Comparison of ENCODE assay signal across 8 mouse cellular contexts in the genomic region with DNA sequence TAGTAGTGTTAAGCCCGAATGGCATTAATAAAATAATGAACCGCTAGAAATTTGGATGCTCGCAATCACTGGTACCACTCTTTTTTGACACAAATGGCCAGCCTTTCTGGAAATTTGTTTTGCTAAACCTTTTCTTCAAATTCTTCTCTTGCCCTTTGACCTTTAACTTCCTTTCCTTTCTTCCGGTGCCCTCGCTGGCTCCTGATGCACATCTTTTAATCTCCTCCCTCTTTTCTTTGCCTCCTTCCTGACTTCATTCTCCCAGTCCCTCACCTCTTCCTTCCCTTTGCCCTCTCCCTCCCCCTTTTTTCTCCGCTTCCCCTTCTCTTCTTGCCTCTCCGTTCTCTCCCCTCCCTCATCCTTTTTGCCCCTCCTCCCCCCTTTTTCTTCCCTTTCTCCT.
DNase-seq lines count a peak whose midpoint lies in the region; ATAC-seq and TF ChIP-seq lines count a peak whose summit lies in the region.

No protein-coding gene starts in this region.

- TF ChIP-seq CTCF in heart, postnatal 0 days (IDR thresholded peaks at IDR 0.05; ENCODE audit: low read depth), result no peak
- no peak for TF ChIP-seq CTCF in forebrain, postnatal 0 days (IDR thresholded peaks at IDR 0.05; ENCODE audit: low read depth)
- no peak for TF ChIP-seq CTCF in cerebellum, adult 2 months (IDR thresholded peaks at IDR 0.05; ENCODE audit: borderline replicate concordance, insufficient read depth, low read depth, low read length)

- peak overlapping the region; percentile 6; the same call in 1 of the 2 replicates for H3K4me2 ChIP-seq in heart, postnatal 0 days (ENCODE audit: low read depth, low read length)
- peak overlapping the region; percentile 43 for H3K4me2 ChIP-seq in forebrain, postnatal 0 days (ENCODE audit: low read depth)
- H3K4me2 ChIP-seq in midbrain, embryonic 13.5 days (replicated peaks), result peak overlapping the region; percentile 48

- DNase-seq in heart, postnatal 0 days (ENCODE audit: low spot score), result no peak
- no peak for DNase-seq in heart, postnatal 36 days
- peak; percentile 69 for DNase-seq in embryo, embryonic 10.5 days (ENCODE audit: low spot score)
- no peak for DNase-seq in forebrain, postnatal 0 days
- DNase-seq in cerebellum, adult 18-20 months, result no peak
- DNase-seq in cerebellum, adult 2 months, result no peak
- DNase-seq in right cerebral cortex, postnatal 14 days, result no peak

- no peaks in the 10 kb centered on the region for H3K9me3 ChIP-seq in heart, postnatal 0 days (replicated peaks; ENCODE audit: control insufficient read depth, low read length)
- no peaks in the 10 kb centered on the region for H3K9me3 ChIP-seq in forebrain, postnatal 0 days (ENCODE audit: low read length)
- no peaks in the 10 kb centered on the region for H3K9me3 ChIP-seq in midbrain, embryonic 13.5 days

- ATAC-seq in heart, postnatal 0 days (ENCODE audit: insufficient read depth, low read depth), result no peak
- no peak for ATAC-seq in forebrain, postnatal 0 days
- no peak for ATAC-seq in midbrain, embryonic 13.5 days

- no peaks in the 10 kb centered on the region for H3K36me3 ChIP-seq in heart, postnatal 0 days (replicated peaks; ENCODE audit: control insufficient read depth, insufficient read depth, low read length)
- H3K36me3 ChIP-seq in forebrain, postnatal 0 days (ENCODE audit: insufficient read depth), result no peaks in the 10 kb centered on the region
- H3K36me3 ChIP-seq in midbrain, embryonic 13.5 days, result no peaks in the 10 kb centered on the region

- peaks cover 5% of the 10 kb centered on the region; the same call in 1 of the 2 replicates for H3K27me3 ChIP-seq in heart, postnatal 0 days (ENCODE audit: control insufficient read depth, insufficient read depth, low read length)
- peaks cover 4% of the 10 kb centered on the region; the same call in 1 of the 2 replicates for H3K27me3 ChIP-seq in forebrain, postnatal 0 days (ENCODE audit: insufficient read depth, low read length)
- H3K27me3 ChIP-seq in midbrain, embryonic 13.5 days, result 0 out of 2 replicates have a peak, but pooled peaks cover 8% of the 10 kb centered on the region
- no peaks in the 10 kb centered on the region; the same call in 1 of the 2 replicates for H3K27me3 ChIP-seq in cerebellum, adult 2 months (ENCODE audit: control insufficient read depth, insufficient read depth, low read length)

- TF ChIP-seq EP300 in heart, postnatal 0 days (IDR thresholded peaks at IDR 0.05; ENCODE audit: low read depth), result no peak

- H3K9ac ChIP-seq in heart, postnatal 0 days (replicated peaks; ENCODE audit: low read depth, low read length), result no peak overlapping the region
- H3K9ac ChIP-seq in forebrain, postnatal 0 days, result no peak overlapping the region
- peak overlapping the region; percentile 49; the same call in 1 of the 2 replicates for H3K9ac ChIP-seq in midbrain, embryonic 13.5 days (replicated peaks)

- no peak overlapping the region for H3K27ac ChIP-seq in heart, postnatal 0 days (ENCODE audit: low read depth)
- H3K27ac ChIP-seq in forebrain, postnatal 0 days (ENCODE audit: low read depth, low read length), result no peak overlapping the region
- H3K27ac ChIP-seq in midbrain, embryonic 13.5 days, result peak overlapping the region; percentile 78; the same call in 1 of the 2 replicates
- H3K27ac ChIP-seq in cerebellum, adult 2 months (ENCODE audit: insufficient read depth, low read length), result no peak overlapping the region

- TF ChIP-seq POLR2A in cerebellum, adult 2 months (IDR thresholded peaks at IDR 0.05; ENCODE audit: borderline replicate concordance, insufficient read depth, low read length), result no peak

- 23% methylated on average over 7 of the region's 7 CpGs for WGBS in heart, postnatal 0 days
- WGBS in forebrain, postnatal 0 days, result 21% methylated on average over 7 of the region's 7 CpGs
- WGBS in midbrain, embryonic 13.5 days, result 12% methylated on average over 7 of the region's 7 CpGs
- WGBS in cerebellum, adult 2 months, result 29% methylated on average over 7 of the region's 7 CpGs

- intact Hi-C loops in heart, postnatal 36 days (cut with DNase I), result no loop called here

- H3K4me3 ChIP-seq in heart, postnatal 0 days (ENCODE audit: low read depth, low read length), result no peak overlapping the region
- H3K4me3 ChIP-seq in forebrain, postnatal 0 days (ENCODE audit: low read depth, low read length), result no peak overlapping the region; the same call in 1 of the 2 replicates
- H3K4me3 ChIP-seq in midbrain, embryonic 13.5 days (replicated peaks), result peak overlapping the region; percentile 25; the same call in 1 of the 2 replicates
- no peak overlapping the region for H3K4me3 ChIP-seq in cerebellum, adult 2 months (replicated peaks; ENCODE audit: insufficient read depth, low read depth, low read length)

- H3K4me1 ChIP-seq in heart, postnatal 0 days (ENCODE audit: control insufficient read depth, insufficient read depth), result no peaks in the 10 kb centered on the region
- peaks cover 3% of the 10 kb centered on the region; the same call in 1 of the 2 replicates for H3K4me1 ChIP-seq in forebrain, postnatal 0 days (ENCODE audit: insufficient read depth)
- H3K4me1 ChIP-seq in midbrain, embryonic 13.5 days (replicated peaks), result peaks cover 39% of the 10 kb centered on the region
- H3K4me1 ChIP-seq in cerebellum, adult 2 months (ENCODE audit: control insufficient read depth, insufficient read depth, low read length), result no peaks in the 10 kb centered on the region
